Mouse (Mus musculus): Measurements from ENCODE around the gene G6pc3. TPM values are rescaled to one million over a fixed set of nuclear protein-coding genes. Genes with fewer than 3 reads are reported as not detected.

Gene G6pc3
- polyA plus RNA-seq, 1 experiment from 2014 or later = 28.6 TPM

DNA sequence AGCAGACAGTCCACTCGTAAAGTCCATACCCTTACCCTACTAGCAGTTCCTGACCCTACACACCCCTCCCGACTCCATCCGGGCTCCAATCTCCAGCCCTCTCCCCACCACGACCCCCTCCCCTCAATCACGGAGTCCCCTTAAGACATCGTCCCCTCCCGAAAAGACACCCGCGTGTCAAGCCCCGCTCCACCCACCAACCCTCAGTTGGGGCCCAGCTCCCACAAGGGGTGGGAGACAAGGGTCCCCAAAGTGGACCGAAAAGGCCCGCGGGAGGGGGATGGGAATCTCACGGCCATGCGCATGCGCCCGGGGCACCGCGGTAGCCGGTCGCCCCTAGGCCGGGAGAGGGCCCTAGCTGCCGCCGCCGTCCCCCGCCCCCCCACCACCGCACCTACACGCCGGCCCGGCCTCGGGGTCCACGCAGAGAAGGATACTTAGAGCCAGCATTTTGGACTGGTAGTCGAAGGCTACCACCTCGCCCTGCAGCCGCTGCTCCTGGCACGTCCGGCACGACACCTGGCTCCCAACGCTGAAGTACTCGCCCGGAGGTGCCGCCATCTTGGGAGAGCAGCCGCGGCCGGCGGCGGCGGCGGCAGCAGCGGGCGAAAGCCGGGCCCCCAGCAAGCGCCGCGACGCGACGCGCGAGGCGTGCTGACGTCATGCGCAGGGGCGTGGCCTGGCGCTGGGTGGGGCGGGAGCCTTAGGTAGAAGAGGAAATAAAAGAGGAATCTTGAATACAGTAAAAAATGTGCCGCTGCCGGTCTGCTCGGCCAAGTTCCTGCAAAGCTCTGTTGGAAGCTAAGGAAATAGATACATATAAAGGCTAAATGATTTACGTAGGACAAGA lies 4.5 kb upstream of the G6pc3 start, which contains the start of gene Lsm12:
Gene Lsm12 (minus strand): TSS at position 651 of the 850 bp plus-strand sequence.
- H3K27ac ChIP-seq (ENCODE audit: low read length) = peak within 1 kb of the TSS; percentile 92
- H3K36me3 ChIP-seq (ENCODE audit: control insufficient read depth, insufficient read depth, low read length) = peaks cover 9% of the 10 kb centered on the region
- H3K4me3 ChIP-seq (ENCODE audit: low read length) = peak within 1 kb of the TSS; percentile 94
- no peaks in the 10 kb centered on the region for H3K27me3 ChIP-seq (ENCODE audit: control insufficient read depth, insufficient read depth, low read depth, low read length)
- peak within 1 kb of the TSS; percentile 97 for H3K9ac ChIP-seq (ENCODE audit: low read length)
- H3K4me2 ChIP-seq (ENCODE audit: low read depth, low read length) = peak within 1 kb of the TSS; percentile 66
- peak; percentile 89 for ATAC-seq (ENCODE audit: low read depth)
- H3K4me1 ChIP-seq (replicated peaks; ENCODE audit: control insufficient read depth, insufficient read depth, low read length) = peaks cover 22% of the 10 kb centered on the region
- WGBS = under 1% methylated on average over 61 of the region's 70 CpGs
- H3K9me3 ChIP-seq (ENCODE audit: control insufficient read depth, low read length) = no peaks in the 10 kb centered on the region

DNA sequence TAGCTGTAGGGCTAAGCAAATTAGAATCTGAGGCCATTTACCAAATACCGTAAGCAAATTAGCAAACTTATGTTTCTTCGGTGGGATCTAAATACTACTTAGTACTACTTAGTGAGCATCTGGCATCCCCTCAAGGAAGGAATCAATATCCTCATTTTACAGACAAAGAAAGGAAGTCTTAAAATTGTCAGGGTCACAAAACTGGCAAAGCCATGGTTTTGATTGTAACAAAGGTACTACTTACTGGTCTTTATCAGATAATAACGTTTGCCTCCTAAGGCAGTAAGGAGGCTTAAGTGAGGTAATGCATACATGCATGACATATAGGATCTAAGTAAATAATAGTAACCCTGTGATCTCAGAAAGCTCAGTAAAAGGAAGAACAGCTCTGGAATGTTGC lies 3.7 kb upstream of the G6pc3 start:
- H3K4me2 ChIP-seq (ENCODE audit: low read depth, low read length) = peak overlapping the region; percentile 66
- no peak for ATAC-seq (ENCODE audit: low read depth)
- no peaks in the 10 kb centered on the region for H3K27me3 ChIP-seq (ENCODE audit: control insufficient read depth, insufficient read depth, low read depth, low read length)
- WGBS = 39% methylated on average over 3 of the region's 3 CpGs
- H3K9ac ChIP-seq (ENCODE audit: low read length) = no peak overlapping the region
- no peak overlapping the region; the same call in 1 of the 2 replicates for H3K27ac ChIP-seq (ENCODE audit: low read length)
- no peaks in the 10 kb centered on the region for H3K9me3 ChIP-seq (ENCODE audit: control insufficient read depth, low read length)
- peaks cover 25% of the 10 kb centered on the region for H3K4me1 ChIP-seq (replicated peaks; ENCODE audit: control insufficient read depth, insufficient read depth, low read length)
- peak overlapping the region; percentile 94 for H3K4me3 ChIP-seq (ENCODE audit: low read length)
- peaks cover 9% of the 10 kb centered on the region for H3K36me3 ChIP-seq (ENCODE audit: control insufficient read depth, insufficient read depth, low read length)

DNA sequence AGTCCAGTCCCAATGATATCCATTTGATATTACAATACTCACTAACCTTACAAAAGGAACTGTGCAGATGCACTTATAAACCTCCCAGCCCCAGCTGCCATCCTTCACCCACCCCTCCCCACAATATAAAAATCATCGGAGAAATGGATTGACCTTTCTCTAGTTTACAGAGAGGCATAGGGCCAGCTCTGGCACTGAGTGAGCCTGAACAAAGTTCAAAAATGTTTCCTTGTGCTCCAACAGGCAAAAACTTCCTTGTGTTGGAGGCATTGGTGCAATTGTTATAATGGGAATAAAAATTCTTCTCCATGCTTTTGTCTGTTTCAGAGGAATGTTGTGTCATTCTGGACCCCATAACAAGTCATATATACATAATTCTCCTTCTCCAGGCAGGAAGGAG lies 3.2 kb upstream of the G6pc3 start:
- no peak overlapping the region for H3K9ac ChIP-seq (ENCODE audit: low read length)
- no peak overlapping the region for H3K27ac ChIP-seq (ENCODE audit: low read length)
- WGBS = 63% methylated on average over 1 of the region's 1 CpGs
- H3K36me3 ChIP-seq (ENCODE audit: control insufficient read depth, insufficient read depth, low read length) = peaks cover 3% of the 10 kb centered on the region
- H3K9me3 ChIP-seq (ENCODE audit: control insufficient read depth, low read length) = no peaks in the 10 kb centered on the region
- H3K4me3 ChIP-seq (ENCODE audit: low read length) = no peak overlapping the region
- H3K27me3 ChIP-seq (ENCODE audit: control insufficient read depth, insufficient read depth, low read depth, low read length) = no peaks in the 10 kb centered on the region
- H3K4me2 ChIP-seq (ENCODE audit: low read depth, low read length) = no peak overlapping the region
- no peak for ATAC-seq (ENCODE audit: low read depth)
- H3K4me1 ChIP-seq (replicated peaks; ENCODE audit: control insufficient read depth, insufficient read depth, low read length) = peaks cover 30% of the 10 kb centered on the region

DNA sequence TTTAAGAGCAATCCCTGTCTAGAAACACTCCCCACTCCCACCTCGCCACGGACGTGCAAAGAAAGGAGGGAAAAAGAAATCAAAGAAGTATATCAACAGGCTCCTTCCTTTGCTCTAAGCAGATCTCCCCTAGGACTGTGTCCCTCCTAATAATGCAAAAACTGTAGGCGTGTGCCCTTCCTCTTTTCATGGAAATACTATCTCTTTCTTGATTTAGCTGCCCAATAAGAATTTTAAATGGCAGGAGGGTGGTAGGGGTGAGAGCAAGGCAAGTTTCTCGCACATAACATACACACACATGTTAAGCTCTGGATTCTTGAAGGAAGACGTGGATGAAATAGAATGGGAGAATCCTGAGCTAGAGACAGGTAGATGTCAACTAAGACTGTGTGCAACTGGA lies 440 bp upstream of the G6pc3 start:
- Histone ChIP-seq H3K9ac (ENCODE audit: low read length) (peak overlapping the region; percentile 75), H3K27ac (ENCODE audit: low read length) (no peak overlapping the region), H3K4me1 (replicated peaks; ENCODE audit: control insufficient read depth, insufficient read depth, low read length) (peaks cover 21% of the 10 kb centered on the region), H3K4me2 (ENCODE audit: low read depth, low read length) (peak overlapping the region; percentile 91), H3K36me3 (ENCODE audit: control insufficient read depth, insufficient read depth, low read length) (peaks cover 9% of the 10 kb centered on the region), H3K27me3 (ENCODE audit: control insufficient read depth, insufficient read depth, low read depth, low read length) (no peaks in the 10 kb centered on the region), H3K4me3 (ENCODE audit: low read length) (peak overlapping the region; percentile 72), H3K9me3 (ENCODE audit: control insufficient read depth, low read length) (no peaks in the 10 kb centered on the region)
- ATAC-seq (ENCODE audit: low read depth) = no peak
- 58% methylated on average over 6 of the region's 6 CpGs for WGBS

DNA sequence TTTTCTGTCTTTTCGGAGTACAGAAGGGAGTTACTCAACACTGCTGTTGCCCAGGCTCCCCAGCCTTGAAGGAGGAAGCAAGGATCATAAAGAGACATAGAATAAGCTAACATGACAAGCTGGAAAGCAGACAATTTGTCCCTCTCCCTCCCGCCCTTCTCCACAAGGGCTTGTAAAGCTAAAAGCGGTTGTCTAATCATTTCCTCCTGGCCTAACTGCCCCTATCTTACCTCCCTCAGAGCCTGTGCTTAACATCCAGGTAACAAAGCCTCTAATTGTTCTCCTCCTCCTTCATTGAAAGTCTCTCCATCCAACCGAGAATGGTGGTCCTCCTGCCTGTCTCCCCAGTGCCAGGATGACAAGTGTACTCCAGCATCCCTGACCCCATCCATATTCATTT lies 1.4 kb downstream of the G6pc3 start:
- no peak for ATAC-seq (ENCODE audit: low read depth)
- Histone ChIP-seq H3K4me2 (ENCODE audit: low read depth, low read length) (peak overlapping the region; percentile 91), H3K36me3 (ENCODE audit: control insufficient read depth, insufficient read depth, low read length) (peaks cover 17% of the 10 kb centered on the region), H3K4me1 (replicated peaks; ENCODE audit: control insufficient read depth, insufficient read depth, low read length) (peaks cover 13% of the 10 kb centered on the region), H3K9me3 (ENCODE audit: control insufficient read depth, low read length) (no peaks in the 10 kb centered on the region), H3K9ac (ENCODE audit: low read length) (peak overlapping the region; percentile 37; the same call in 1 of the 2 replicates), H3K4me3 (ENCODE audit: low read length) (no peak overlapping the region), H3K27me3 (ENCODE audit: control insufficient read depth, insufficient read depth, low read depth, low read length) (no peaks in the 10 kb centered on the region), H3K27ac (ENCODE audit: low read length) (0 out of 2 replicates have a peak overlapping the region, but pooled peaks have one; percentile 9)
- 45% methylated on average over 4 of the region's 4 CpGs for WGBS

DNA sequence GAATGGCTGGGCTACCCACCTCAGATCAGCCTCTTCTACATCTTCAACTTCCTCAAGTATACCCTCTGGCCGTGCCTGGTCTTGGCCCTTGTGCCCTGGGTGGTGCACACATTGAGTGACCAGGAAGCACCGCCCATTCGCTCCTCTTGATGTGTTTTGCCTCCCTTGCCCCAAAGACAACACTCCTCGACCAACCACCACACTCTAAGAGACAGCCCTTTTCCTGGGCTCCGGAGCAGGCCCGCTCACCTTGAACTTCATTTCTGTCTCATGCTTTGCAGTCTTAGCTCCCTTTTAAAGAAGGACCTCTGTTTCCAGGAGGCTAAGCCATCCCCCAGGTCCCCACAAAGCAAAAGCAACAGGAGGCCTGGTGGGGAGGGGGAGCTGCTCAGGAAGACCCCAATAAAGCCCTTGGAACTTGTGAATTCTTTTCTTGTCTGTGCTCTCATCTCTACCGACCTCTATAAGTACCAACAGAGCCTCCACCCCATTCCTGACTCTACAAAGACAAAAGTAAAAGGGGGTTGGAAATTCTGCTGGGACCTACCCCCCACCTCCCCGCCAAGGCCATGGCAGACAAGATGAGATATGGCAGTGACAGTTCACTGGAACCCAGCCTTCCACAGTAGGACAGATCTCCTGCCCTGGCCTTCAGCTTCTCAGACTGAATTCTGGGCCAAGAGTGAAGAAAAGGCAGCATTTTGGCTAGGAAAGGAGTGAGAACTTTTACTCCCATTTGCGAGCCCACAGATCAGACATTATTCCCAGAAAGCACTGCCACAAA lies 4.4 kb downstream of the G6pc3 start:
- no peak overlapping the region for H3K9ac ChIP-seq (ENCODE audit: low read length)
- 82% methylated on average over 9 of the region's 9 CpGs for WGBS

DNA sequence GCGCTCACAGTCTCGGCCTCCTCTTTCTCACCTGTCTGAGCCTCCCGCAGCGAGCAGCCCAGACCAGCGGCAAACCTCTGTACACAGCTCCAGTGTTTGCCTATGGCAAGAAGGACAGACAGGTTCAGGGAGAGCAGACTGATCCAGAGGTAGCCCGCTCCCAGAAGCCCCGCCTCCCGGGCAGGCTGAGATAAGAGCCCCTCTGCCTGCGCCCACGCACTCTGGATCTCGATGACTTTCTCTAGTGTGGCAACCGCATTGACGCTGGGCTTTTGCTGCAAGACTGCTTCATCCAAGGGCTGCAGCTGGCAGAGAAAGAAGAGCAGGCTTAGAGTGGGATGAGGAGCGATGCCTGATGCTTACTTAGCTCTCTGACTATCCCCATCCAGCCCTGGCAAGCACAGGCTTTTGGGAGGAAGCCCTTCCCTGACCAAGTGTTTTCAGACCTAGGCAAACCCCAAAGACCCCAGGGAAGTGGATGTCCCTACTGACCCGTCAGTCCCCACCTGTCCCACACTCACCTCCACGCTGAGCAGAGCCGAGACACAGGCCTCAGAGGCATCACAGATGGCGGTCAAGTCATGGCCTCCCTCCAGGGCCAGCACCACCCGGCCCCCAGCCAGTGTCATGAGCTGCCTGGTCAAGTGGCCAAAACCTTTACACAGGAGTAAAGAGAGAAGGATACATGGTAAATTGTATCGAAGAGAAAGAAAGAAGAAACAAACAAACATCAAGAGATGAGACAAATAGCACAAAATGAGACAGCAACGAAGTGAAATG lies 6.8 kb downstream of the G6pc3 start:
- Histone ChIP-seq H3K4me3 (ENCODE audit: low read length) (no peak overlapping the region), H3K4me2 (ENCODE audit: low read depth, low read length) (no peak overlapping the region), H3K27me3 (ENCODE audit: control insufficient read depth, insufficient read depth, low read depth, low read length) (no peaks in the 10 kb centered on the region), H3K27ac (ENCODE audit: low read length) (no peak overlapping the region), H3K36me3 (ENCODE audit: control insufficient read depth, insufficient read depth, low read length) (peaks cover 50% of the 10 kb centered on the region), H3K9me3 (ENCODE audit: control insufficient read depth, low read length) (no peaks in the 10 kb centered on the region), H3K4me1 (replicated peaks; ENCODE audit: control insufficient read depth, insufficient read depth, low read length) (no peaks in the 10 kb centered on the region), H3K9ac (ENCODE audit: low read length) (no peak overlapping the region)
- ATAC-seq (ENCODE audit: low read depth) = peak; percentile 47; the same call in 1 of the 2 replicates
- 53% methylated on average over 21 of the region's 21 CpGs for WGBS

More for the DNA sequence above, 4.4 kb downstream of the G6pc3 start:
- no peaks in the 10 kb centered on the region for H3K27me3 ChIP-seq (ENCODE audit: control insufficient read depth, insufficient read depth, low read depth, low read length)
- peaks cover 11% of the 10 kb centered on the region for H3K4me1 ChIP-seq (replicated peaks; ENCODE audit: control insufficient read depth, insufficient read depth, low read length)
- no peak overlapping the region for H3K4me3 ChIP-seq (ENCODE audit: low read length)
- no peak overlapping the region for H3K4me2 ChIP-seq (ENCODE audit: low read depth, low read length)
- ATAC-seq (ENCODE audit: low read depth) = no peak
- H3K27ac ChIP-seq (ENCODE audit: low read length) = no peak overlapping the region
- H3K36me3 ChIP-seq (ENCODE audit: control insufficient read depth, insufficient read depth, low read length) = peaks cover 35% of the 10 kb centered on the region
- H3K9me3 ChIP-seq (ENCODE audit: control insufficient read depth, low read length) = no peaks in the 10 kb centered on the region

DNA sequence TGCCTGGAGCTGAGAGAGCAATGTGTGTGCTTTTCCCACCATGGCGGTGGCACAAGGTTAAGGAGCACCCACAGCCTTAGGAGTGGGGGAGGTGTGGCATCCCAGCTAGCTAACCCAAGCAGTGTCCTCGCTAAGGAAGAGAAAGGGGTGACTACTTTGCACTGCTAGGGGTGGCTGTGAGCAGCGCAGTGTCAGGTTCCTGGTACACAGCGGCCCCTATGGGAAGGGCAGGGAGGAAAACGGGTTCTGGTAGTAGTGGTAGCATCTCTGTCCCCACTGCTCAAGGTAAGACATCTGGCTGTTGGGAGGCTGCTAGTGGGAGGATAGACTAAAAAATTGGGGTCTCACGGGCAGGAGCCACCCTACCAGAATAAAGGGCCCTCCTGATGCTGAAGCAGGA lies 8.8 kb downstream of the G6pc3 start:
- no peaks in the 10 kb centered on the region for H3K4me1 ChIP-seq (replicated peaks; ENCODE audit: control insufficient read depth, insufficient read depth, low read length)
- H3K9me3 ChIP-seq (ENCODE audit: control insufficient read depth, low read length) = no peaks in the 10 kb centered on the region
- H3K36me3 ChIP-seq (ENCODE audit: control insufficient read depth, insufficient read depth, low read length) = peaks cover 55% of the 10 kb centered on the region
- H3K4me2 ChIP-seq (ENCODE audit: low read depth, low read length) = no peak overlapping the region
- H3K27ac ChIP-seq (ENCODE audit: low read length) = no peak overlapping the region
- WGBS = 65% methylated on average over 6 of the region's 6 CpGs
- ATAC-seq (ENCODE audit: low read depth) = no peak
- no peak overlapping the region for H3K9ac ChIP-seq (ENCODE audit: low read length)
- no peaks in the 10 kb centered on the region for H3K27me3 ChIP-seq (ENCODE audit: control insufficient read depth, insufficient read depth, low read depth, low read length)
- H3K4me3 ChIP-seq (ENCODE audit: low read length) = no peak overlapping the region

Data from lung, embryonic 16.5 days (tissue).